Mouse (Mus musculus) heart, adult 2 months (tissue): ENCODE measurements around the gene Rcor1. TPM values are rescaled to one million over a fixed set of nuclear protein-coding genes. Genes with fewer than 3 reads are reported as not detected.

Experiments
- DNase-seq, 2 experiments: peaks; one replicate each; pipeline ENCODE4 v3.0.0; 2021
- H3K27ac ChIP-seq: fragments of 200-600 bp; 2 replicates; pipeline ENCODE4 v1.8.1; 2022
- H3K27me3 ChIP-seq: fragments of 200-500 bp; 2 replicates; pipeline ENCODE4 v1.6.1; 2012; ENCODE audit warnings: mild to moderate bottlenecking, low read length, inconsistent platforms, mixed read lengths; ENCODE audit not compliant: control insufficient read depth, insufficient read depth
- H3K36me3 ChIP-seq: fragments of 200-500 bp; 2 replicates; pipeline ENCODE4 v1.6.1; 2012; ENCODE audit warnings: low read length, inconsistent platforms; ENCODE audit not compliant: control insufficient read depth, insufficient read depth
- H3K4me1 ChIP-seq: fragments of 200-500 bp; 2 replicates; pipeline ENCODE4 v1.6.1; 2011; ENCODE audit warnings: low read length; ENCODE audit not compliant: control insufficient read depth, insufficient read depth
- H3K4me3 ChIP-seq: fragments of 200-600 bp; 2 replicates; pipeline ENCODE4 v1.8.1; 2022
- H3K79me2 ChIP-seq: fragments of 200-500 bp; replicated peaks from 2 replicates; pipeline ENCODE4 v1.6.1; 2012; ENCODE audit warnings: mild to moderate bottlenecking, inconsistent platforms, low read length, moderate library complexity, mixed read lengths; ENCODE audit not compliant: control insufficient read depth, insufficient read depth
- H3K9ac ChIP-seq: fragments of 200-500 bp; 2 replicates; pipeline ENCODE4 v1.6.1; 2012; ENCODE audit warnings: low read depth, mild to moderate bottlenecking, control low read depth, inconsistent platforms, low read length, mixed read lengths
- CTCF ChIP-seq: fragments of 200-600 bp; IDR thresholded peaks from 2 replicates; pipeline ENCODE4 v1.8.1; 2022; ENCODE audit warnings: antibody characterized with exemption, mild to moderate bottlenecking, moderate library complexity
- EP300 ChIP-seq: fragments of 200-500 bp; IDR thresholded peaks from 2 replicates; pipeline ENCODE4 v1.6.1; 2011; ENCODE audit warnings: low read depth, low read length, control low read depth; ENCODE audit not compliant: insufficient read depth
- POLR2A ChIP-seq: fragments of 200-500 bp; IDR thresholded peaks from 2 replicates; pipeline ENCODE4 v1.6.1; 2011; ENCODE audit warnings: mild to moderate bottlenecking, low read depth, low read length, control low read depth; ENCODE audit not compliant: insufficient read depth
- WGBS: fragments of 180-500 bp; shearing (Covaris S2); methylation state at CpG from one replicate; pipeline ENCODE4 v1.1.7; 2018; 5-methylcytosine and 5-hydroxymethylcytosine counted together
- intact Hi-C: fragments of 180-260 bp; cut with DNase I; formaldehyde crosslinking; loops from one replicate; pipeline ENCODE4 v1.15.1; 2025
- polyA plus RNA-seq: library from polyadenylated mRNA; depleted of rRNA; stranded (reverse); fragments of >200 nt; gene quantifications from 2 replicates; pipeline ENCODE4 v1.2.3, GENCODE M21; 2012
- total RNA-seq, 2 experiments: library from RNA; stranded (reverse); gene quantifications; 2 replicates each; pipeline ENCODE4 v1.2.3; 2021

Rcor1 gene
- total and polyA plus RNA-seq, 3 experiments: 5.9 to 14.8 (median 13.9) TPM

DNA sequence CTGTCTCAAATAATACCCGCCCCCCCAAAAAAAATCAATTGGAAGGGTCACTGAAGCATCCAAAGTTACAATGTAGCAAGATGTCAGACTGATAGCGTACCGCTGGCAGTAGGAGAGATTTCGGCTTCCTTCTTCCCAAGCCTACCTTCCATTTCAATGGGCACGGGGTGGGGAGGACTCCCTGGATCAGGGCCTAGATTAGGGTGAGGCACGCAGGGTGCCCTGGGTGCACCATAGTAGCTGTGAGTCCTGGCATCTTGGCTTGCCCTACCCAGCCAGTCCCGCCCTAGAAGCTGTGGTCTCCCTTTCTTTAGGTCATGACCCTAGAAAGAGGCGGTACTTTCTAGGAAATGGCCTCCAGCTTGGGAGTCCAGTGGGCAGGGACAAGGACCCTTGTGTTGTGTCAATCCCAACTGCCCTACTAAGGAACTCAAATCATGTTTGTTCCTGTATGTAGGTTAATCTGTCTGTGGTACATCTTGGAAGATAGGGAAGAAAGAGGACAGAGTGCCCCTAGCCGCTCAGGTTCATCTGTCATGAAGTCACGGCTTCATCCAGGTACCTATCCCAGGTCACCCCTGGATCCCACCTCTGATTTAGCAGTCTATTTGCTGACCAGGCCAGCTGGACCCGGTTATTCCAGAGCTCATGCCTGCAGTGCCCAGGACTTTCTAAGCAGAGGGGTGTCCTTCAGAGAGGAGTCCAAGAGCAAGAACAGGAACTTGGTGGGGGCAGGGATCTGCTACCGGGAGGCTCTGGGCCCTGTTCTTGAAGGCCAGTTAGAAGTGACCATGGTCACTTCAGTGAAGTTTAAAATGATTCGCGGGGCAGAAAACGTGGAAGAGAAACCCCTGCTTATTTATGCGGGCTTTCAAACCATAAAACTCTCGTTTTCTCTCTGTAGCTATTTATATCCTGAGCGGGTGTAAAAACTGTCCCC, 1.6 kb upstream of the Rcor1 start:
- peak; percentile 42 to 45 for DNase-seq
- intact Hi-C loops: loop anchor here (5.0 kb wide), 1 partner anchor 45 kb away; no protein-coding TSS in a partner anchor
- peak overlapping the region; percentile 95 for H3K27ac ChIP-seq

DNA sequence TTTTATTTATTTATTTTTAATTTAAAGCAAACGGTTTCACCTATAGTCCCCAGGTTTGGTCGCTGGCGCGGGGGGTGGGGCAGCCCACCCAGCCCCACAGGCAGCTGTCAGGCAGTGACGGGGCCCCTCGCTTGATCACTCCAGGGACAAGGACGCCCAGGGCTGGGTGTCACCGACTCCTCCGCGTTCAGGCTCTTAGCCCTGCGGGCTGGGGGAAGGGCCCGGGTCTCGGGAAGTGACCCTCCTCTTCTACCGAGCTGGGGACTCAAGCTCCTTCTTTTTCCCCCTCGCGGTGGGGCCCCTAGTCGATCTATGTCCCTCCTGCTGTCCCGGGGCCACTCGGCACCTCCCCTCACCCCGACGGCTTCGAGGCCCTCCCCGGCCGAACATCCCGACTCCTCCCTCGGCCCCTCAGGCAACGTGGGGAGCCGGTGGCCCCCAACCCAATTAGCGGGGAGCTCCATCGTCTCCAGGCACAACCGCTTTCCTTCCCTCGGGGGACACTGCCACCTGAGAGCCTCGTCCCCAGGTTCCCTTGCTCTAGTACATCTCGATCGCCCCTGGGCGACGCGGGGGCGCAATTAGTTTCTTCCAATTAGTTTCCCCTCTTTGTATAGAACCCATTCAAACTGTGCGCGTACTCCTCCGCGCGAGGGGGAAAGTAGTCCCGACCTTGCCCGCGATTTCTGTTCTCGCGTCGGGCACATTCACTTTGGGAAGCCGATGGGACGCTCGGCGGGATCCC, 748 bp upstream of the Rcor1 start:
- DNase-seq: peak in 1 of 2 experiments; percentile 87
- peak overlapping the region; percentile 95 for H3K27ac ChIP-seq
- H3K27me3 ChIP-seq: no peaks in the 10 kb centered on the region
- H3K36me3 ChIP-seq: peaks cover 7% of the 10 kb centered on the region
- intact Hi-C loops: loop anchor here (5.0 kb wide), 1 partner anchor 46 kb away; no protein-coding TSS in a partner anchor
- H3K4me1 ChIP-seq: peaks cover 7% of the 10 kb centered on the region
- H3K4me3 ChIP-seq: peak overlapping the region; percentile 89
- TF ChIP-seq POLR2A (no peak), CTCF (no peak), EP300 (no peak)
- WGBS: under 1% methylated on average over 54 of the region's 54 CpGs
- H3K9ac ChIP-seq: peak overlapping the region; percentile 83
- H3K79me2 ChIP-seq: 0 out of 2 replicates have a peak, but pooled peaks cover 3% of the 10 kb centered on the region

More for the DNA sequence above, 1.6 kb upstream of the Rcor1 start:
- TF ChIP-seq EP300 (no peak), CTCF (no peak), POLR2A (no peak)
- Histone ChIP-seq H3K4me3 (peak overlapping the region; percentile 89), H3K27me3 (no peaks in the 10 kb centered on the region), H3K79me2 (0 out of 2 replicates have a peak, but pooled peaks cover 3% of the 10 kb centered on the region), H3K9ac (no peak overlapping the region), H3K4me1 (peaks cover 7% of the 10 kb centered on the region), H3K36me3 (peaks cover 7% of the 10 kb centered on the region)
- WGBS: 55% methylated on average over 18 of the region's 18 CpGs

DNA sequence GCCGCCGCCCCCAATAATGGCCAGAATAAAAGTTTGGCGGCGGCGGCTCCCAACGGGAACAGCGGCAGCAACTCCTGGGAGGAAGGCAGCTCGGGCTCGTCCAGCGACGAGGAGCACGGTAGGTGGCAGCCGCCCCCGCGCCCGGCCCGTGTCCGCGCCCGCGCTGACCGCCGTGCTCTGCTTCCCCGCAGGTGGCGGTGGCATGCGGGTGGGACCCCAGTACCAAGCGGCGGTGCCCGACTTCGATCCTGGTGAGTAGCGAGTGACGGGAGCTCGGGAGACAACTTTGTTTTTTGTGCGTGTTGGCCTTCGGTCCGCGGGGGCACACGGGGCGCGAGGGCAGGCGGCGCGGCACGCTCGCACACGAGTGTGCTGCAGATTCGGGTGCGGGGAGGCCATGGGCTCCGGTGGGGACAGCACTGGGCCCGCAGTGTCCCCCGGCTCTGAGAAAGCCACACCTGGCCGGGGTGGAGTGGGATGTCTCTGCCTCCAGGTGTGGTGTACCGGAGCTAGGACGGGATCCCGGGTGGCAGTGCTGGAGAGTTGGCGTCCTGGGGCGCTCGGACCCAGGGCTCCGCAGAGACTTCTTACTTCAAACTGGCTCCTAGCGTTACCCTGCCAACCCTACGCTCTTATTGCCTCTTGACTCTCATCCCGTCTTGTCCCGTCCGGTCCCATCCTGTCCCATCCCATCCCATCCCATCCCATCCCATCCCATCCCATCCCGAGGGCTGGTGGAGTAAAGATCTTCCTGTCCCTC, 800 bp downstream of the Rcor1 start:
- under 1% methylated on average over 65 of the region's 65 CpGs for WGBS
- Histone ChIP-seq H3K4me3 (peak overlapping the region; percentile 89), H3K27ac (peak overlapping the region; percentile 95), H3K79me2 (0 out of 2 replicates have a peak, but pooled peaks cover 3% of the 10 kb centered on the region), H3K36me3 (peaks cover 7% of the 10 kb centered on the region), H3K4me1 (peaks cover 7% of the 10 kb centered on the region), H3K27me3 (no peaks in the 10 kb centered on the region), H3K9ac (peak overlapping the region; percentile 98)
- peak; percentile 68 to 72 for DNase-seq
- intact Hi-C loops: loop anchor here (5.0 kb wide), 1 partner anchor 48 kb away; no protein-coding TSS in a partner anchor
- no peak for TF ChIP-seq POLR2A
- peak; percentile 35 for TF ChIP-seq CTCF

DNA sequence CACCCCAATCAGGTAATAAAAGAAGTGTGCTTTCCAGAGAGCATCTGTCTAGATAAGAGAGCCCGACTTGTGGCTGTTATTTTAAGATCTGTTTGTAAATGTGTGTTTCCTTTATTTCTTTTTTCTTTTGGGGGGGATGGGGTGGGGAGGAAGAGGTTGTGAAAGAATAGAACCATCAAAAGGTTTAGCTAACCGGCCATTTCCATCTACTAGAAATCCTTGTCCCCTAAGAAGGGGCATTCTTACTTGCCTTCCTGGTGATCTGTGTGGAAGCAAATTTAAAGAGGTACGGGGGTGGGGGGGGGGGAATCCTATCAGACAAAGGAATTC, 1.3 kb downstream of the Rcor1 start:
- no peak for DNase-seq
- no peak for TF ChIP-seq CTCF
- TF ChIP-seq POLR2A: no peak
- no peak for TF ChIP-seq EP300
- Histone ChIP-seq H3K4me3 (peak overlapping the region; percentile 89), H3K36me3 (peaks cover 7% of the 10 kb centered on the region), H3K27me3 (no peaks in the 10 kb centered on the region), H3K9ac (peak overlapping the region; percentile 98), H3K4me1 (peaks cover 7% of the 10 kb centered on the region), H3K27ac (no peak overlapping the region), H3K79me2 (0 out of 2 replicates have a peak, but pooled peaks cover 3% of the 10 kb centered on the region)
- intact Hi-C loops: no loop called here
- WGBS: 3% methylated on average over 3 of the region's 3 CpGs

DNA sequence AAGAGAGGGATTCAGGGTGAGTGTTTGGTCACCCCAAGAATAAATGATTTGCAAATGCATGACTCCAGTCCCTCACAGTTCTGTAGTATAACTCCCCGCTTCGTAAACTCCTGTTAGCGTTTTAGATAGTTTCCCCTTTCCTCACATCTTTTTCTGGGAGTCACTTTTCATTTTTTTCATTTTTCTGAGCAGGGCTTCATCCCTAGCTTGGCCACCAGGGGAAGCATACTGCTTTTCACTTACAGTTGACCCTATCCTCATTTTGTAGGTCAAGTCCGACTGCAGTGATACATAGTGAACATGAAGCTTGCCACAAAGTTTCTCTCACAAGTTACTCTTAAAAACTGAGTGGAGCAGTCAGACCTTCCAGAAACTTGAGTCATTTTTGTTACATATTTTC, 2.0 kb downstream of the Rcor1 start:
- Histone ChIP-seq H3K36me3 (peaks cover 7% of the 10 kb centered on the region), H3K27me3 (no peaks in the 10 kb centered on the region), H3K9ac (no peak overlapping the region), H3K4me3 (peak overlapping the region; percentile 22; the same call in 1 of the 2 replicates), H3K79me2 (0 out of 2 replicates have a peak, but pooled peaks cover 4% of the 10 kb centered on the region), H3K27ac (peak overlapping the region; percentile 21; the same call in 1 of the 2 replicates), H3K4me1 (peaks cover 7% of the 10 kb centered on the region)
- WGBS: 20% methylated on average over 4 of the region's 4 CpGs
- TF ChIP-seq POLR2A (no peak), CTCF (peak; percentile 85), EP300 (no peak)
- peak in 1 of 2 experiments; percentile 12 for DNase-seq
- intact Hi-C loops: no loop called here
